Mouse (Mus musculus) stomach, embryonic 16.5 days (tissue): ENCODE measurements around the gene Fmo3. TPM values are rescaled to one million over a fixed set of nuclear protein-coding genes. Genes with fewer than 3 reads are reported as not detected.

ENCODE experiments used
- ATAC-seq: fragments of 200-750 bp; cut with Nextera tagmentation; 2 replicates; pipeline ENCODE4 v1.8.0; 2017; ENCODE audit warnings: moderate number of reproducible peaks, moderate TSS enrichment; ENCODE audit not compliant: insufficient read depth, low FRiP score
- H3K27ac ChIP-seq: fragments of 300-500 bp; sonication (generic); 2 replicates; pipeline ENCODE4 v1.5.1; 2014; ENCODE audit warnings: low read length
- H3K27me3 ChIP-seq: fragments of 300-500 bp; sonication (generic); 2 replicates; pipeline ENCODE4 v1.6.1; 2014; ENCODE audit warnings: low read length, control low read depth, mixed read lengths; ENCODE audit not compliant: control insufficient read depth, insufficient read depth
- H3K36me3 ChIP-seq: fragments of 300-500 bp; sonication (generic); 2 replicates; pipeline ENCODE4 v1.6.1; 2014; ENCODE audit warnings: low read length; ENCODE audit not compliant: control insufficient read depth, insufficient read depth
- H3K4me1 ChIP-seq: fragments of 300-500 bp; sonication (generic); 2 replicates; pipeline ENCODE4 v1.6.1; 2014; ENCODE audit warnings: low read length, control low read depth, mixed read lengths; ENCODE audit not compliant: control insufficient read depth, insufficient read depth
- H3K4me2 ChIP-seq: fragments of 300-500 bp; sonication (generic); 2 replicates; pipeline ENCODE4 v1.6.1; 2014; ENCODE audit warnings: low read depth, low read length, mixed read lengths
- H3K4me3 ChIP-seq: fragments of 300-500 bp; sonication (generic); replicated peaks from 2 replicates; pipeline ENCODE4 v1.5.1; 2014; ENCODE audit warnings: mild to moderate bottlenecking, low read length
- H3K9ac ChIP-seq: fragments of 300-500 bp; sonication (generic); 2 replicates; pipeline ENCODE4 v1.6.1; 2014; ENCODE audit warnings: low read length
- H3K9me3 ChIP-seq: fragments of 300-500 bp; sonication (generic); replicated peaks from 2 replicates; pipeline ENCODE4 v1.6.1; 2016; ENCODE audit warnings: low read length, control low read depth; ENCODE audit not compliant: control insufficient read depth
- polyA plus RNA-seq: library from polyadenylated mRNA; unstranded; fragments of >200 nt; fragmentation: Nextera tagmentation; extraction: Ambion mirVana; gene quantifications from 2 replicates; pipeline ENCODE4 v1.2.1, GENCODE M21; 2015

The Fmo3 gene
- polyA plus RNA-seq, 1 experiment from 2014 or later = 0.06 TPM

DNA sequence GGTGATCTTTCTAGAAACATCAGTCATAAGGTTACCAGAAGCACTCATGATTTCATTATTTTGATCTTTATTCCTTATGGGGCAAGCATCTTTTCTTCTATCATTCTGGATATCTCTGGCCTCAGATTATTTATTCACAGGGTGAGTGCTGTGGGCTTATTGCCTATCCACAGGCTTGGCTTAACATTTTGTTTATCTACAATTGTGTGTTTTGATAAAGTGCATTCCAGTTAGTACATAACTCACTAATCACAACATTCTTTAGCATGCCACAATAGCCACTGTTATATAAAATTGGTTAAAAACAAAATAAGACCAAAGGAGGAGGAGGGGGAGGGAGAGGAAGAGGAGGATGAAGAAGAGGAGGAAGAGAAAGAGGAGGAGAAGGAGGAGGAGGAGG lies 72.2 kb downstream of the Fmo3 start:
- H3K27ac ChIP-seq = no peak overlapping the region
- H3K4me2 ChIP-seq = no peak overlapping the region
- no peaks in the 10 kb centered on the region for H3K9me3 ChIP-seq
- H3K4me3 ChIP-seq = no peak overlapping the region
- H3K27me3 ChIP-seq = no peaks in the 10 kb centered on the region
- no peak for ATAC-seq
- no peak overlapping the region for H3K9ac ChIP-seq
- no peaks in the 10 kb centered on the region for H3K36me3 ChIP-seq
- H3K4me1 ChIP-seq = no peaks in the 10 kb centered on the region

Other genes starting within 250 kb of the Fmo3 start
- 104 and 105 TPM in 2 replicates for gene Prrc2c, start 244.0 kb downstream of the Fmo3 start, polyA plus RNA-seq
- gene Fmo4, start 170.6 kb downstream of the Fmo3 start, polyA plus RNA-seq = 1.3 and 1.7 TPM in 2 replicates
- gene Fmo1, start 117.9 kb downstream of the Fmo3 start, polyA plus RNA-seq = 23.2 and 29.0 TPM in 2 replicates
- 8.2 and 8.5 TPM in 2 replicates for gene Fmo2, start 85.8 kb downstream of the Fmo3 start, polyA plus RNA-seq
- gene Fmo6, start 47.0 kb downstream of the Fmo3 start, polyA plus RNA-seq = not detected in 2 replicates
- gene Mroh9, start 101.1 kb upstream of the Fmo3 start, polyA plus RNA-seq = not detected in 2 replicates